Mouse (Mus musculus) gastrocnemius, postnatal 10 days (tissue): ENCODE results near the gene Gm7735. TPM values are rescaled to one million over a fixed set of nuclear protein-coding genes. Genes with fewer than 3 reads are reported as not detected.
"Not testable (repeated sequence)": the region's sequence is repeated elsewhere in the genome, so short reads cannot be mapped to it uniquely, and the experiment has no call there.

Experiments used
- DNase-seq: peaks from one replicate; pipeline ENCODE4 v3.0.0; 2021; ENCODE audit warnings: mixed read lengths
- long read RNA-seq, 2 experiments: library from polyadenylated mRNA; stranded (forward); transcript quantifications; one replicate each; pipeline ENCODE4 v2.0.0; 2021
- total RNA-seq, 2 experiments: library from RNA; stranded (reverse); gene quantifications; 2 replicates each; pipeline ENCODE4 v1.2.3; 2021

Gm7735 gene
- not detected for total RNA-seq
- long read RNA-seq, experiment 1: 0 reads
- long read RNA-seq, experiment 2: 0 reads

- DNase-seq: not testable (repeated sequence)
Measured at GRCm38 (mm10) chr16:89169190-89169589, at the start of gene Gm7735. Gene Gm7735, plus strand, starts transcription at chr16:89169490.

- no peak for DNase-seq
Measured at GRCm38 (mm10) chr16:89140551-89140950, 28.7 kb upstream of the Gm7735 start, which contains the start of gene Gm6358. Gene Gm6358, plus strand, starts transcription at chr16:89140851.

GRCm38 (mm10) chr16:89150786-89151185, 18.5 kb upstream of the Gm7735 start, which contains the start of gene Gm10061:
Gene Gm10061, plus strand, starts transcription at chr16:89151086.
- DNase-seq: no peak

GRCm38 (mm10) chr16:89157652-89158051, 11.6 kb upstream of the Gm7735 start, which contains the start of gene Gm9789:
Gene Gm9789, plus strand, starts transcription at chr16:89157952.
- no peak for DNase-seq

GRCm38 (mm10) chr16:89174435-89174834, 5.1 kb downstream of the Gm7735 start, which contains the start of gene 1110057P08Rik:
Gene 1110057P08Rik, plus strand, starts transcription at chr16:89174735.
- no peak for DNase-seq

- no peak for DNase-seq
Measured at GRCm38 (mm10) chr16:89188621-89189020, 19.3 kb downstream of the Gm7735 start.

GRCm38 (mm10) chr16:89205561-89205960, 36.3 kb downstream of the Gm7735 start, which contains the start of gene Krtap20-2:
Gene Krtap20-2, plus strand, starts transcription at chr16:89205861.
- DNase-seq: no peak

Other genes with a start within 250 kb of the Gm7735 start
- not detected for gene Krtap19-9b, start 237.2 kb upstream of the Gm7735 start, total RNA-seq
- gene Krtap16-3, start 206.6 kb upstream of the Gm7735 start, total RNA-seq: not detected
- gene Krtap22-2, start 158.7 kb upstream of the Gm7735 start, total RNA-seq: not detected
- gene Gm10229, start 154.2 kb upstream of the Gm7735 start, total RNA-seq: under 1 TPM in 1 of 2 experiments, not detected in 1; 0.63 TPM
- not detected for gene Krtap6-1, start 137.8 kb upstream of the Gm7735 start, total RNA-seq
- under 1 TPM in 1 of 2 experiments, not detected in 1; 0.96 TPM for gene Gm10228, start 128.0 kb upstream of the Gm7735 start, total RNA-seq
- gene Krtap6-5, start 121.6 kb upstream of the Gm7735 start, total RNA-seq: not detected
- not detected for gene 1110025L11Rik, start 105.5 kb upstream of the Gm7735 start, total RNA-seq
- gene Krtap6-3, start 85.5 kb upstream of the Gm7735 start, total RNA-seq: not detected
- gene Gm6358, start 28.6 kb upstream of the Gm7735 start, total RNA-seq: not detected
- not detected for gene Gm10061, start 18.4 kb upstream of the Gm7735 start, total RNA-seq
- not detected for gene Gm9789, start 11.5 kb upstream of the Gm7735 start, total RNA-seq
- not detected for gene 1110057P08Rik, start 5.2 kb downstream of the Gm7735 start, total RNA-seq
- not detected for gene Krtap20-2, start 36.4 kb downstream of the Gm7735 start, total RNA-seq
- not detected for gene Krtap21-1, start 234.4 kb downstream of the Gm7735 start, total RNA-seq